Mouse (Mus musculus): ENCODE data around the gene Krtap5-5. TPM values are rescaled to one million over a fixed set of nuclear protein-coding genes. Genes with fewer than 3 reads are reported as not detected.
"Not testable (repeated sequence)": the region's sequence is repeated elsewhere in the genome, so short reads cannot be mapped to it uniquely, and the experiment has no call there.

Gene Krtap5-5
- polyA plus RNA-seq (2014; fragmentation: Nextera tagmentation; extraction: Ambion mirVana) = not detected in 2 replicates

GRCm38 (mm10) chr7:142229871-142230270 is at the start of gene Krtap5-5:
TSS of gene Krtap5-5 (minus strand) at chr7:142229971.
- DNase-seq; H3K27me3 ChIP-seq (ENCODE audit: control insufficient read depth, insufficient read depth, low read length); H3K4me1 ChIP-seq (ENCODE audit: control insufficient read depth, insufficient read depth, low read length); H3K4me2 ChIP-seq (ENCODE audit: low read length); H3K36me3 ChIP-seq (ENCODE audit: control insufficient read depth, insufficient read depth, low read length); H3K27ac ChIP-seq (replicated peaks; ENCODE audit: low read depth, low read length); H3K4me3 ChIP-seq (replicated peaks; ENCODE audit: low read depth, low read length); ATAC-seq (ENCODE audit: low FRiP score, low TSS enrichment); H3K9ac ChIP-seq (replicated peaks; ENCODE audit: low read length); H3K9me3 ChIP-seq (ENCODE audit: control insufficient read depth, low read length): not testable (repeated sequence)
- 55% methylated on average over 3 of the region's 3 CpGs for WGBS

- H3K27ac ChIP-seq (replicated peaks; ENCODE audit: low read depth, low read length); ATAC-seq (ENCODE audit: low FRiP score, low TSS enrichment); H3K4me3 ChIP-seq (replicated peaks; ENCODE audit: low read depth, low read length); H3K9ac ChIP-seq (replicated peaks; ENCODE audit: low read length); H3K27me3 ChIP-seq (ENCODE audit: control insufficient read depth, insufficient read depth, low read length); H3K36me3 ChIP-seq (ENCODE audit: control insufficient read depth, insufficient read depth, low read length); H3K4me1 ChIP-seq (ENCODE audit: control insufficient read depth, insufficient read depth, low read length); H3K9me3 ChIP-seq (ENCODE audit: control insufficient read depth, low read length); H3K4me2 ChIP-seq (ENCODE audit: low read length); DNase-seq: not testable (repeated sequence)
- 82% methylated on average over 1 of the region's 1 CpGs for WGBS
Measured at GRCm38 (mm10) chr7:142279291-142279690, 49.5 kb upstream of the Krtap5-5 start.

GRCm38 (mm10) chr7:142278183-142278582 is 48.4 kb upstream of the Krtap5-5 start:
- H3K4me1 ChIP-seq (ENCODE audit: control insufficient read depth, insufficient read depth, low read length); H3K4me2 ChIP-seq (ENCODE audit: low read length); H3K27ac ChIP-seq (replicated peaks; ENCODE audit: low read depth, low read length); H3K9me3 ChIP-seq (ENCODE audit: control insufficient read depth, low read length); H3K27me3 ChIP-seq (ENCODE audit: control insufficient read depth, insufficient read depth, low read length); H3K36me3 ChIP-seq (ENCODE audit: control insufficient read depth, insufficient read depth, low read length); H3K9ac ChIP-seq (replicated peaks; ENCODE audit: low read length); ATAC-seq (ENCODE audit: low FRiP score, low TSS enrichment); H3K4me3 ChIP-seq (replicated peaks; ENCODE audit: low read depth, low read length): not testable (repeated sequence)
- DNase-seq = peak; percentile 84
- 2% methylated on average over 3 of the region's 3 CpGs for WGBS

- H3K9me3 ChIP-seq (ENCODE audit: control insufficient read depth, low read length); H3K36me3 ChIP-seq (ENCODE audit: control insufficient read depth, insufficient read depth, low read length); ATAC-seq (ENCODE audit: low FRiP score, low TSS enrichment); H3K9ac ChIP-seq (replicated peaks; ENCODE audit: low read length); H3K27ac ChIP-seq (replicated peaks; ENCODE audit: low read depth, low read length); H3K27me3 ChIP-seq (ENCODE audit: control insufficient read depth, insufficient read depth, low read length); H3K4me2 ChIP-seq (ENCODE audit: low read length); H3K4me1 ChIP-seq (ENCODE audit: control insufficient read depth, insufficient read depth, low read length); H3K4me3 ChIP-seq (replicated peaks; ENCODE audit: low read depth, low read length); DNase-seq: not testable (repeated sequence)
Measured at GRCm38 (mm10) chr7:142274263-142274662, 44.5 kb upstream of the Krtap5-5 start, which contains the start of gene Gm4559. TSS of gene Gm4559 (minus strand) at chr7:142274363.

GRCm38 (mm10) chr7:142258254-142258653 is 28.5 kb upstream of the Krtap5-5 start, which contains the start of gene Gm2431:
TSS of gene Gm2431 (minus strand) at chr7:142258354.
- H3K4me2 ChIP-seq (ENCODE audit: low read length); H3K27ac ChIP-seq (replicated peaks; ENCODE audit: low read depth, low read length); ATAC-seq (ENCODE audit: low FRiP score, low TSS enrichment); H3K36me3 ChIP-seq (ENCODE audit: control insufficient read depth, insufficient read depth, low read length); H3K9me3 ChIP-seq (ENCODE audit: control insufficient read depth, low read length); H3K4me3 ChIP-seq (replicated peaks; ENCODE audit: low read depth, low read length); DNase-seq; H3K4me1 ChIP-seq (ENCODE audit: control insufficient read depth, insufficient read depth, low read length); H3K27me3 ChIP-seq (ENCODE audit: control insufficient read depth, insufficient read depth, low read length); H3K9ac ChIP-seq (replicated peaks; ENCODE audit: low read length): not testable (repeated sequence)
- 80% methylated on average over 1 of the region's 1 CpGs for WGBS

- H3K4me1 ChIP-seq (ENCODE audit: control insufficient read depth, insufficient read depth, low read length) = no peaks in the 10 kb centered on the region
- DNase-seq = peak; percentile 80
- no peaks in the 10 kb centered on the region for H3K9me3 ChIP-seq (ENCODE audit: control insufficient read depth, low read length)
- 0% methylated on average over 2 of the region's 2 CpGs for WGBS
- H3K9ac ChIP-seq (replicated peaks; ENCODE audit: low read length) = no peak overlapping the region
- H3K36me3 ChIP-seq (ENCODE audit: control insufficient read depth, insufficient read depth, low read length) = no peaks in the 10 kb centered on the region
- H3K4me2 ChIP-seq (ENCODE audit: low read length) = no peak overlapping the region
- no peak for ATAC-seq (ENCODE audit: low FRiP score, low TSS enrichment)
- H3K27ac ChIP-seq (replicated peaks; ENCODE audit: low read depth, low read length) = no peak overlapping the region
- H3K4me3 ChIP-seq (replicated peaks; ENCODE audit: low read depth, low read length) = no peak overlapping the region
- H3K27me3 ChIP-seq (ENCODE audit: control insufficient read depth, insufficient read depth, low read length) = no peaks in the 10 kb centered on the region
Measured at GRCm38 (mm10) chr7:142255517-142255916, 25.7 kb upstream of the Krtap5-5 start.

GRCm38 (mm10) chr7:142249824-142250223 is 20.1 kb upstream of the Krtap5-5 start:
- Histone ChIP-seq H3K9me3 (ENCODE audit: control insufficient read depth, low read length) (no peaks in the 10 kb centered on the region), H3K27me3 (ENCODE audit: control insufficient read depth, insufficient read depth, low read length) (no peaks in the 10 kb centered on the region), H3K4me1 (ENCODE audit: control insufficient read depth, insufficient read depth, low read length) (no peaks in the 10 kb centered on the region), H3K27ac (replicated peaks; ENCODE audit: low read depth, low read length) (no peak overlapping the region), H3K4me2 (ENCODE audit: low read length) (no peak overlapping the region), H3K9ac (replicated peaks; ENCODE audit: low read length) (no peak overlapping the region), H3K36me3 (ENCODE audit: control insufficient read depth, insufficient read depth, low read length) (no peaks in the 10 kb centered on the region), H3K4me3 (replicated peaks; ENCODE audit: low read depth, low read length) (no peak overlapping the region)
- 0% methylated on average over 1 of the region's 1 CpGs for WGBS
- ATAC-seq (ENCODE audit: low FRiP score, low TSS enrichment) (no peak), DNase-seq (peak; percentile 76)

- Histone ChIP-seq H3K4me3 (replicated peaks; ENCODE audit: low read depth, low read length) (no peak within 1 kb of the TSS), H3K27me3 (ENCODE audit: control insufficient read depth, insufficient read depth, low read length) (no peaks in the 10 kb centered on the region), H3K9ac (replicated peaks; ENCODE audit: low read length) (no peak within 1 kb of the TSS), H3K36me3 (ENCODE audit: control insufficient read depth, insufficient read depth, low read length) (no peaks in the 10 kb centered on the region), H3K4me1 (ENCODE audit: control insufficient read depth, insufficient read depth, low read length) (no peaks in the 10 kb centered on the region), H3K27ac (replicated peaks; ENCODE audit: low read depth, low read length) (no peak within 1 kb of the TSS), H3K9me3 (ENCODE audit: control insufficient read depth, low read length) (no peaks in the 10 kb centered on the region), H3K4me2 (ENCODE audit: low read length) (no peak within 1 kb of the TSS)
- WGBS = 68% methylated on average over 2 of the region's 2 CpGs
- ATAC-seq (ENCODE audit: low FRiP score, low TSS enrichment) = no peak
- DNase-seq = no peak
Measured at GRCm38 (mm10) chr7:142240978-142241377, 11.2 kb upstream of the Krtap5-5 start, which contains the start of gene Gm40460. TSS of gene Gm40460 (minus strand) at chr7:142241078.

- DNase-seq (no peak), ATAC-seq (ENCODE audit: low FRiP score, low TSS enrichment) (no peak)
- H3K27me3 ChIP-seq (ENCODE audit: control insufficient read depth, insufficient read depth, low read length) = no peaks in the 10 kb centered on the region
- no peak overlapping the region for H3K4me2 ChIP-seq (ENCODE audit: low read length)
- H3K36me3 ChIP-seq (ENCODE audit: control insufficient read depth, insufficient read depth, low read length) = no peaks in the 10 kb centered on the region
- no peaks in the 10 kb centered on the region for H3K9me3 ChIP-seq (ENCODE audit: control insufficient read depth, low read length)
- 44% methylated on average over 1 of the region's 1 CpGs for WGBS
- no peak overlapping the region for H3K9ac ChIP-seq (replicated peaks; ENCODE audit: low read length)
- H3K4me1 ChIP-seq (ENCODE audit: control insufficient read depth, insufficient read depth, low read length) = no peaks in the 10 kb centered on the region
- H3K4me3 ChIP-seq (replicated peaks; ENCODE audit: low read depth, low read length) = no peak overlapping the region
- H3K27ac ChIP-seq (replicated peaks; ENCODE audit: low read depth, low read length) = no peak overlapping the region
Measured at GRCm38 (mm10) chr7:142231540-142231939, 1.8 kb upstream of the Krtap5-5 start.
